Mouse (Mus musculus) CH12.LX (cell line): ENCODE measurements around the gene Rgs7.

Experiments used
- BHLHE40 ChIP-seq: IDR thresholded peaks from 2 replicates; pipeline ENCODE4 v1.6.1; 2011; ENCODE audit warnings: mild to moderate bottlenecking, low read depth, low read length, improper control_type of control experiment
- CHD1 ChIP-seq: IDR thresholded peaks from 2 replicates; pipeline ENCODE4 v1.6.1; 2012; ENCODE audit warnings: low read depth, low read length, improper control_type of control experiment, inconsistent platforms
- CTCF ChIP-seq, 2 experiments: IDR thresholded peaks in 1 of 2; conservative IDR thresholded peaks in 1 of 2; 2 replicates each; pipeline ENCODE4 v1.5.1; 2011 to 2012; ENCODE audit warnings: low read depth in 2 of 2, low read length in 2 of 2, improper control_type of control experiment in 1 of 2, inconsistent platforms in 1 of 2, mild to moderate bottlenecking in 1 of 2, moderate library complexity in 1 of 2
- E2F4 ChIP-seq: IDR thresholded peaks from 2 replicates; pipeline ENCODE4 v1.6.1; 2011; ENCODE audit warnings: low read depth, low read length, improper control_type of control experiment; ENCODE audit not compliant: insufficient replicate concordance
- EP300 ChIP-seq: IDR thresholded peaks from 2 replicates; pipeline ENCODE4 v1.6.1; 2011; ENCODE audit warnings: low read length, improper control_type of control experiment
- MAX ChIP-seq: IDR thresholded peaks from 2 replicates; pipeline ENCODE4 v1.6.1; 2011; ENCODE audit warnings: low read length, improper control_type of control experiment
- MAZ ChIP-seq: IDR thresholded peaks from 2 replicates; pipeline ENCODE4 v1.6.1; 2012; ENCODE audit warnings: low read depth, mild to moderate bottlenecking, inconsistent platforms, low read length, improper control_type of control experiment, moderate library complexity
- POLR2A ChIP-seq: IDR thresholded peaks from 2 replicates; pipeline ENCODE4 v1.6.1; 2011; ENCODE audit warnings: low read depth, mild to moderate bottlenecking, improper control_type of control experiment, low read length
- USF2 ChIP-seq: conservative IDR thresholded peaks from 2 replicates; pipeline ENCODE4 v1.6.1; 2011; ENCODE audit warnings: low read depth, low read length, improper control_type of control experiment
- ZMIZ1 ChIP-seq: IDR thresholded peaks from 2 replicates; pipeline ENCODE4 v1.6.1; 2012; ENCODE audit warnings: low read depth, mild to moderate bottlenecking, inconsistent platforms, low read length, improper control_type of control experiment

DNA sequence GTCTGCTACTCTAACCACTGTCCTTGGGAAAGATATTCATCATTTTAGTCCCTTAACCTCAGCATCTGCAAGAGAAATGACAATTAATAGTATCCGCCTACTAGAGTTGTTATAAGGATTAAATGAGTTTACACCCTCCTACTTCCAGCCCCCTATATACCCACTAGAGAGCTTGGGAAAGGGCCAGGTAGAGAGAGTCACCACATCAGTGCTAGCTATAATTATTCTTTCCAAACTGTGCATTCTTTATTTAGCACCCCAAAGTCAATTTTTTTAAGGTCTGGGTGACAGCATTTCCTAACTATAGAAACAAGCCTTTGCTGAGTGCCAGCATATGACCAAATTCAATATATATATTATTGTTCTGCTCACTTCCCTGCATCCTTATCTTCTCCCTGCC lies 195.4 kb downstream of the Rgs7 start:
- TF ChIP-seq E2F4 (no peak), CHD1 (no peak), MAX (no peak), ZMIZ1 (no peak), CTCF (conservative IDR thresholded peaks at IDR 0.05 in 1 of 2, IDR thresholded peaks at IDR 0.05 in 1 of 2; ENCODE audit: low read depth in 2 of 2, low read length in 2 of 2) (no peak), BHLHE40 (no peak), MAZ (no peak), POLR2A (no peak), USF2 (no peak), EP300 (no peak)
